Mouse (Mus musculus): ENCODE measurements around the gene Stk40.
"Not testable (repeated sequence)": the region's sequence is repeated elsewhere in the genome, so short reads cannot be mapped to it uniquely, and the experiment has no call there.

Stk40 gene

DNA sequence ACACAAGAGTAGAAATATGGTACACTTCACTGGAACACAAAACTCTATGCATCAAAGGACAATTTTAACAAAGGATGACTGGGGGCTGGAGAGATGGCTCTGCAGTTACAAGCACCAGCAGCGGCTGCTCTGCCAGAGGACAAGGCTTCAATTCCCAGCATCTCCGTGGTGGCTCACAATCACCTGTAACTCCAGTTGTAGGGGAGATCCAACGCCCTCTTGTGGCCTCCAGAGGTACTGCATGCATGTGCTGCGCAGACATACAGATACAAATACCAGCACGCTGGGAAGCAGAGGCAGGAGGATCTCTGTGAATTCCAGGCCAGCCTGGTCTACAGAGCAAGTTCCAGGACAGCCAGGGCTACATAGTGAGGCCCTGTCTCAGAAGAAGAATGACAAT is 52.9 kb downstream of the Stk40 start:
- DNase-seq (ENCODE audit: low spot score): peak; percentile 49

DNA sequence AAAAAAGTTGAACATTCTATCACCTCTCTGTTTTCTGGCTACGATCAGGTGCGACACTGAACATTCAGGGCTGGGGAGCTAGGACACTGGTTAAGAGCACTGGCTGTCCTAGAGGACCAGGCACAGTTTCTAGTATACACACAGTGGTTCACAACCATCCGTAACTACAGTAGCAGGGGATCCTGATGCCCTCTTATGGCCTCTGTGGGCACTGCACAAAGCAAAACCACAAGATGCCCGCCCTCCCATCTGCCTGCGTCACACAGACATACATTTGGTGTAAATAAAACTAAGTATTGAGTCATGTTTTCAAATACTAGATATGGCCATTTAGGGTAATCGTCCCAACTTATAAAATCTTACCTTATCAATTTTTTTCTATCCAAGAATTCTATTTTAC is 53.8 kb downstream of the Stk40 start:
- peak; percentile 57 for DNase-seq (ENCODE audit: low spot score)

DNA sequence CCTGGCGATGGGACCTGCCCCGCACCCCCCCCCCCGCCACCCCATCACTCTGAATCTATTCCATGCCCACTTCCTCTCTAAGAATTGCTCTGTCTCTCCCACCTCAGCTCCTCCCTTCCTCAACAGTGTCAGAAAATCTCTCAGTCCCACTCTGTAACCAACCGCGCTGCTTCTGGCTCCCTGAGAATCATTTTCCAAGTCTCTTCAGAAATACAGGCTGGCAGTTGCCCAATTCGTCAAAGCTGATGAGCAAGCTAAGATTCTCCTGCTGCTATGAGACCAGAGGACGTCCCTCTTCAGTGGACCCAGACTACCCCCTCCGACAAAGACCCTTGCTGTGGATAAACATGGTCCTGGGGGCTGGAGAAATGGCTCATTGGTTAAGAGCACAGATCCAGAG is 55.7 kb downstream of the Stk40 start:
- DNase-seq (ENCODE audit: low spot score): no peak

DNA sequence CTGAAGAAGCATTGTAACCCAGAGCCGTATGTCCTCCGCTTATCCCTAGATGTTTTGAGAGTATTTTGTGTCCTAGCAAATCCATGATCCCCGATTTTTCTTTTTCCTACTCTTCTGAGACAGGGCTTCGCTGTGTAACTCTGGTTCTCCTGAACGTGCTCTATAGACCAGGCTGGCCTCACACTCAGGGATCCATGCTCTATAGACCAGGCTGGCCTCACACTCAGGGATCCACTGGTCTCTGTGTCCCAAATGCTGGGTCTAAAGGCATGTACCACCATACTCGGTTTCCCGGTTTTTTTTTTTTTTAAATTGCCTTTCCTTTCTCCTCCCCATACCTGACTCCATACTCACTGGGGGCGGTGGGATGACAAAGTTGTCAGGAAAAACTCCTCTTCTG is 57.2 kb downstream of the Stk40 start:
- DNase-seq (ENCODE audit: low spot score): no peak

DNA sequence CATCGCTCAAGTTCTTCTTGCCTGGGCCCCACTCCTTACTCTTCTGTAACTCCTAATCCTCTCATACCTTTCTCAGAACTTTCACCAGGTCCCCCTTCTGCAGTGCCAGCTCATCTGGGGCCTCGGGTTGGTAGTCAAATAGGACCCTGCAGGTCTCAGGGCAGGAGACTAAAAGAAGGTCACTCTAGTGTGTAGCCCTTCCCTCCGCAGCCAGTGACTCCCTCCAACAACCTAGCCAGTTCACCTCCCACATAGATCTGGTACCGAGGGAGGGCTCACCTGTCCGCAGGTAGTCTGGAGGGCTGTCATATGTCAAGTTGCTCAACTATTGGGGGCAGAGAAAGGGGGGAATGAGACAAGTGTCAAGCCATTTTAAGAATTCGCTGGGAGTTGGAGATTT is 57.7 kb downstream of the Stk40 start:
- no peak for DNase-seq (ENCODE audit: low spot score)

DNA sequence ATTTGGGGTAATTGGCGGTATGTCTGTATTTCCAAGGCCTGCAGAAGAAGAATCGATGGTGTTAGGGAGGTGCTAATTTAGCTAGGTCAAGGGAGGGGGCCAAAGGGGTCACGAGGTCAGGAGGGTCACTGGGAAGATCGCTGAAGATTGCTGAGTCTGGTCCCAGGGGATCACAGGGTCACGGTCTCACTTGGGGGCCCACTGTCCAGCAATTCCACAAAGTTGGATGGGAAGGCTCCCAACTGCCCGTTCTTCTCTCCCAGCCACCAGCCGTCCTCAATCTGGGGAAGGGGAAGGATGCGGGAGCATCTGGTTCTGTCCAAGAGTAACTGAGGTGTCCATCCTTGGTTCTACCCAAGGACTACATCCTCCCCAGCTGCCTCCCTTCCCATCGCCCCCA is 58.2 kb downstream of the Stk40 start:
- DNase-seq (ENCODE audit: low spot score): no peak

DNA sequence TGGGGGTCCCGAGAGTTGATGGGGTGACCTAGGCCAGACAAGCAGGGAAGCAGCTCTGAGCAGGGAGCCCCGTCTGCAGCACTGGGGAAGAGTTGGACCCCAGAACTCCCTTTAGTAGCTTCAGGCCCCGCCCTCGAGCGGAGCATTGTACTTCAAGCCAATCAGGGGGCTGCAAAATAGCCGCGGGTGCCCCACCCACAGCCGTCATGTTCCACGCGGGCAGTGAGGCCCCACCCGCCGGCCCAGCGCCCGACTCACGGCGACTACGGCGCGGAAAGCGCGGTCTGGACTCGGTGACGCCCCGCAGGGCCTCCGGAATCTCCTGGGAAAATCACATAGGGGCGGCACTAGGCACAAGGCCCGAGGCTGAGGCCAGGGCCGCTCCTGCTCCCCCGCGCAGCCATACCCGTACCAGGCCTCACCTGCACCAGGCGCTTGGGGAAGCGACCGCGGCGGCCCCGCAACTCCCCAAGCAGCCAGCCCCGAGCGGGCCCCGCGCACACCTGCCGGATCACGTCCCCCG is 58.8 kb downstream of the Stk40 start:
- peak; percentile 84 for DNase-seq (ENCODE audit: low spot score)

DNA sequence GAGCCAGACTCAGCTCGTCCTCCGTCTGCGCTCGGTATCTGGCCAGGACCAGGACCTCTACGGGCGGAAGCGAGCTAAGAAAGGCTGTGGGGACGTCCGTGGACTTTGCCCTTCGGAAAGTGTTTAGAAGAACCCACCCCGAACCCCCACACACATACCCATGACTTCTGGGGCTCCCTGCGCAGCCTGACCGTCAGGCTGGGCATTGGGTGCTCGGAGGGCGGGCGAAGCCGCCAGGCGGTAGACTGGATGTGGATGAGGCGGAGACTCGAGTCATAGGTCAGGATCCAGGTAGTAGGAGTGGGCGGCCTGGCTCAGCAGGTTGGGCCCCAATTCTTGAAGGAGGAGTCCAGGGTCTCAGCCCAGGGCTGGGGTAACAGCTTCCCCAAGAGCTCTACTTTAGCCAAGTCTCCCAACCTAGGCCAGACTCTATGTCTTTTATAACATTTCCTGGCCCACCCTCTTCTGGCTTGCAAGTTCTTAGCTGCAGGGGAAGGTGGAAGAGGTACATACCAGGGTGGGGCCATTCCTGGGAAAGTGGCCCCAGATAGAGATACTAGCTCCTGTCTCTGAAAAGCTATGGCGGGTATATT is 59.4 kb downstream of the Stk40 start, which contains the start of gene Sh3d21:
Sh3d21 (minus strand) TSS at position 425 of the 593 bp plus-strand sequence.
- peak; percentile 13 for DNase-seq (ENCODE audit: low spot score)

DNA sequence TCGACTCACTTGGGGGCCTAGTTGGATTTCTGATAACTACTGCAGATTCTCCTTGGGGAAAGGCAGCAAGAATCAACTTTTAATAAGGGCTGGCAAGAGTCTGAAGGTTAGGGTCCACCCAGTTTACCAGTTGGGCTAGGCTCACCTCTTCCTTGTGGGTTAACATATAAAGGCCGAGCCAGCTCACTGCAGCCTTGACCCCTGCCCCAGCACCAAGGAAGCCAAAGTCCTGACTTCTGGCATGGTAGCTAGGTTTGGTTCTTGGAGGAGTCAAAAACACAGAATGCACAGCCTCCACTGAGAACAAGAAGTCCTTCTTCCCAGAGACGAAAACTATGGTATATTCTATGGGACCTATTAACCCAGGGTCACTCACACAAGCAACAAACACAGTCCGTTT is 59.9 kb downstream of the Stk40 start:
- no peak for DNase-seq (ENCODE audit: low spot score)

DNA sequence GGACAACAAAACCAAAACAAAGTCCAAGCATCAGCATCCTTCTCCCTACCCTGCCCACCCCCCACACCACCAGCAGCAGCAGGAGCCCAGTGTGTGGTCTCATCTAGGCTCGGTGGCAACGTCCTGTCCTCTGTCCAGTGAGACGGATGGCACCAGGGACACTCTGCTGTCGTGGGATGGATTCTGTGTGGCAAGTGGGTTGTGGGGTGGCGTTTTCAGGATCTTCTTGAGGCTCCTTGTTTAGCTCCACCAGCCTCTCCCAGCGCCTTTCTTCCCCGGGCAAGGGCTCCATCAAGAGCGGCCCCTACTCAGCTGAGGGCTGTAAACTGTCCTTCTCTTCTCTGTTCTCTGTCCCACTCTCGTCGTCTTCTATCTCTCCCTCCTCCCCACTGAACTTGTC is 61.3 kb downstream of the Stk40 start:
- not testable (repeated sequence) for DNase-seq (ENCODE audit: low spot score)

DNA sequence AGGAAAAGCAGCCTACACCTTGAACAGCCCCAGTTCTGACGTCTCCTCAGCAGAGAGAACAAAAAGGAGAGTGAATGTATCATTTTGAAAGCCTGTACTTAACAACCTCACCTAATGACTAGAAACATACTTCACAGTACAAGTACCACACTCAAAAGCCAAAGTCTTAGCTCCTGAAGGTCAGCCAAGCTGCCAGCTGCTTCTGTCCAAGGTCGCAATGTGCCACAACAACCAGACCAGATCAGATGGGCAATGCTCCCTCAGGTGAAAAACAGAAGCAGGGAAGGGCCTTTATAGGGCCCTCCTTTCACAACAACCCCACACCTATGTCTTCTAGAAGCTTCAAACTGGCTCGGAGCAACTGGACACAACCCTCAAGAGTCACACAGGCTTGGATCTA is 62.3 kb downstream of the Stk40 start:
- DNase-seq (ENCODE audit: low spot score): no peak

DNA sequence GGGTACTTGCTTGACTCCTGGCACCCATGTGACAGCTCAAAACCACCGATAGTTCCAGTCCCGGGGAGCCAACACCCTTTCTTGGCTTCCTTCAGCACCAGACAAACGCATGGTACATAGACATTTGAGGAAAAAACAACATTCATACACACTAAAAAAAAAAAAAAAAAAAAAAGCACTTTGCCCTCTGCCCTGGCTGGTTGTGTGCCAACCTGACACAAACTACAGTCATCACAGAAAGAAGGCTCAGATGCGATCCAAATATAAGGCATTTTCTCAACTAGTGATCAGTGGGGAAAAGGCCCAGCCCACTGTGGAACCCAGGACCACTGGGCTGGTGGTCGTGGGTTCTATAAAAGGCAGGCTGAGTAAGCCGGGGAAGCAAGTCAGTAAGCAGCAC is 65.1 kb downstream of the Stk40 start:
- no peak for DNase-seq (ENCODE audit: low spot score)

DNA sequence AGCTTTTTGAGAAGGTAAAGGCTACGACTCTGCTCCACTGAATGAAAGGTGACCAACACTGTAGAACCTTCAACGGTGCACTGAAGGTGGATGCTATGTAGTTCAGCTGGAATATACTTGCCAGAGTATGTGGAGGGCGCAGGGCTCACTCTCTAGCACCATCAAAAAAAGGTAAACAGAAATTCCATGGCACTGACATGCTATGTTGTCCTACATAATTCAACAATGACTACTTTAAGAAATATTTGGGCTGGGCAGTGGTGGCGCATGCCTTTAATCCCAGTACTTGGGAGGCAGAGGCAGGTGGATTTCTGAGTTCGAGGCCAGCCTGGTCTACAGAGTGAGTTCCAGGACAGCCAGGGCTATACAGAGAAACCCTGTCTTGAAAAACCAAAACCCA is 67.0 kb downstream of the Stk40 start:
- DNase-seq (ENCODE audit: low spot score): not testable (repeated sequence)

DNA sequence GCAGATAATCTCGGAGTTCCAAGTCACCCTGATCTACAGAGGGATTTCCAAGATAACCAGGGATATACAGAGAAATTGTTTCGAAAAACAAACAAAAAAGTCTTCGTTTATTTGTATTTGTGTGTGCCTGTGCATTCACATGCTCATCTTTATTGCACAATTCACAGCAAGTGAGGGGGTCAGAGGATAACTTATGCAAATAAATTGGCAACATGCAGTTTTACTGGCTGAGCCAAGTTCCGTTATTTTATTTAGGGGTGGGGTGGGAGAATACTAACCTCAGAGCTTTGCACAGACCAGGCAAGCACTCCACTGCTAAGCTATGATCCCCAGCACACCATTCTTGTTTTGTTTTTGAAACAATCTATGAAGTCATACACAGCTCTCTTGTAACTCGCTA is 70.0 kb downstream of the Stk40 start:
- DNase-seq (ENCODE audit: low spot score): no peak

DNA sequence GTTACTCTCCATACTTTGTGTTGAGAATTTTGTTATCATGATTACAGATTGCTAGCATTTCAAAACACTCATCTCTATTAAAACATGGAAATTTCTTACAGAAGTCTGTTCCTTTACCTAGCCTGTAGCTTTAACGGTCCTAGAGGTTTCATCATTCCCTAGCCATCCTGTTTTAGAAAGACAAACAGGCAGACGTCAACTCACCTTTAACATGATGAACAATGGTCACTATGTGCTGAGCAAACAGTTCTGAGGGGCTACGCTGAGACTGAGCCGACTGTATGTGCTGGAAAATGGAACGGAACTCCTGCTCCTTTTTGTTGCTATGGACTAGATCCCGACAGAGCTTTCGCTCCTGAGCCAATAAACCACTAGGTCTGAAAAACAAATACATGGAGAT is 72.2 kb downstream of the Stk40 start:
- DNase-seq (ENCODE audit: low spot score): not testable (repeated sequence)

DNA sequence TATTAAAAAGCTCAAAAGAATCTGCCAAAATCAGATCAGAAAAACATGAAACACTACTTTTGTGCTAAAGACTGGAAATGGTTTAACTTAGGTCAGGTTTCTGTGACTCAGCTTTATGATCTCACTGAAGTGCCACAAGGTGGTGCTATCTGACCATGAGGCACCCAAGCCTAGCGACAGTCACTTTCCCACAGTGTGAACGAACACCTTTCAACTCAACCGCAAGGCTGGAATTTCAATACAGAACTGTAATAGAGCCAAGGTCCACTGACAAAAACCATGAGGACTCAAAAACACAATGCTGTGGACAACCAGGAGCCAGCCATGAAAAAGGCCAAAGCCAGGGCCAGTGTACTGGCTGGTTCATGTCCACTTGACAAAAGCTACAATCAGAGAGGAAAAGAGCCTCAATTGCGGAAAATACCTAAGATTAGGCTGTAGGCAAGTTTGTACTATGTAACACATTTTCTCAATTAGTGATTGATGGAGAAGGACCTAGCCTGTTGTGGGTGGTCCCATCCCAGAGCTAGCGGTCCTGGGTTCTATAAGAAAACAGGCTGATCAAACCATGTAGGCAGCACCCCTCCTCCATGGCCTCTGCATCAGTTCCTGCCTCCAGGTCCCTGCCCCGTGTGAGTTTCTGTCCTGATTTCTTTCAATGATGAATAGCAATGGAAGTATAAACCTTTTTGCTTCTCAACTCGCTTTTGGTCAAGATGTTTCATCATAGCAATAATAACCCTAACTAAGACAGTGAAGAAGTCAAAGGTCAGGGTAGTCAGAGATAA is 77.6 kb downstream of the Stk40 start:
- DNase-seq (ENCODE audit: low spot score): peak; percentile 69

DNA sequence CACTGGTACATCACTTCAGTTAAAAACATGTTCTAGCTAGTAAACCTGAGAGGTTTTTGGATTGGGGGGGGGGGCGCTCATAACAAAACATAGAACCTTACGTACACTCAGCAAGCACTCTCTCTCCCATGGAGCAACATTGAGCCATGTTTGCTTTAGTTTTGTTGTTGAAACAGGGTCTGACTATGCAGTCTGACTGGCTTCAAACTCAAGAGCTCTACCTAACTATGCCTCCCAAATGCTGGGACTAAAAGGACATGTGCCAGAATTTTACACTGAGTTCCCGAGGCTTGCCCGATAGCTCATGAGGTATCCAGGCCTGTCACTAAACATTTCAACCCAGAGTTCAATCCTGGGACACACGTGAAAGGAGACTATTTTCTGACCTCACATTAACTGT is 79.3 kb downstream of the Stk40 start:
- no peak for DNase-seq (ENCODE audit: low spot score)

DNA sequence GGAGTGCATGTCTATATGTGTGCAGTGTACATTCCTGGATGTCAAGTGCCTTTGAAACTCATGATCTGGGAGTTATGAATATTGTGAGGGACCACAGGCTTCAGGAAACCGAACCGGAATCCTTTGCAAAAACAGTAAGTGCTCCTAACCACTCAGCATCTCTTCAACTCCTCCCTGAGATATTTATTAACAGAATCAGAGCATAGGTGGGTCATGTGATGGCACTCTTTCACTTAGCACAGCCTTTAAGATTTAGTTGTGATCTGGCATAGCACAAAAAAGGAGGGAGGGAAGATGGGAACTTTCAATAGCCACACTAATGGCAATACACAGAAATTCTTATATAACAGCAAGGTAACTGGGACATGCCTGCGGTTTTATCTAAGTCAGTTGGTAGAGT is 83.3 kb downstream of the Stk40 start:
- no peak for DNase-seq (ENCODE audit: low spot score)
